Mouse (Mus musculus) liver, embryonic 15.5 days (tissue): ENCODE data around the gene Gm28042. TPM values are rescaled to one million over a fixed set of nuclear protein-coding genes. Genes with fewer than 3 reads are reported as not detected.

Experiments used
- ATAC-seq: fragments of 200-750 bp; cut with Nextera tagmentation; 2 replicates; pipeline ENCODE4 v1.8.0; 2017; ENCODE audit warnings: moderate number of reproducible peaks, mild to moderate bottlenecking, moderate library complexity; ENCODE audit not compliant: insufficient read depth
- H3K27ac ChIP-seq: fragments of 300-500 bp; sonication (generic); replicated peaks from 2 replicates; pipeline ENCODE4 v1.5.1; 2015; ENCODE audit warnings: mild to moderate bottlenecking, inconsistent platforms
- H3K27me3 ChIP-seq: fragments of 300-500 bp; sonication (generic); 2 replicates; pipeline ENCODE4 v1.6.1; 2015; ENCODE audit warnings: mild to moderate bottlenecking, inconsistent platforms
- H3K36me3 ChIP-seq: fragments of 300-500 bp; sonication (generic); replicated peaks from 2 replicates; pipeline ENCODE4 v1.6.1; 2015; ENCODE audit warnings: moderate library complexity, mild to moderate bottlenecking, inconsistent platforms
- H3K4me1 ChIP-seq: fragments of 300-500 bp; sonication (generic); replicated peaks from 2 replicates; pipeline ENCODE4 v1.6.1; 2015; ENCODE audit warnings: inconsistent platforms
- H3K4me2 ChIP-seq: fragments of 300-500 bp; sonication (generic); 2 replicates; pipeline ENCODE4 v1.6.1; 2015; ENCODE audit warnings: moderate library complexity, mild to moderate bottlenecking, inconsistent platforms
- H3K4me3 ChIP-seq: fragments of 300-500 bp; sonication (generic); replicated peaks from 2 replicates; pipeline ENCODE4 v1.5.1; 2015; ENCODE audit warnings: mild to moderate bottlenecking, inconsistent platforms
- H3K9ac ChIP-seq: fragments of 300-500 bp; sonication (generic); 2 replicates; pipeline ENCODE4 v1.6.1; 2015; ENCODE audit warnings: moderate library complexity, mild to moderate bottlenecking, inconsistent platforms
- H3K9me3 ChIP-seq: fragments of 300-500 bp; sonication (generic); replicated peaks from 2 replicates; pipeline ENCODE4 v1.6.1; 2016; ENCODE audit warnings: inconsistent platforms
- WGBS: fragments of 180-500 bp; shearing (Covaris S2); methylation state at CpG from one replicate; pipeline ENCODE4 v1.1.7; 2015; ENCODE audit warnings: mixed read lengths; ENCODE audit not compliant: insufficient replicate concordance; 5-methylcytosine and 5-hydroxymethylcytosine counted together
- polyA plus RNA-seq: library from polyadenylated mRNA; unstranded; fragments of >200 nt; fragmentation: Nextera tagmentation; extraction: Ambion mirVana; gene quantifications from 2 replicates; pipeline ENCODE4 v1.2.1, GENCODE M21; 2015

The Gm28042 gene
- polyA plus RNA-seq, 1 experiment from 2014 or later = 0.54 TPM

- Histone ChIP-seq H3K27me3 (no peaks in the 10 kb centered on the region), H3K36me3 (no peaks in the 10 kb centered on the region), H3K27ac (no peak overlapping the region; the same call in 1 of the 2 replicates), H3K4me3 (no peak overlapping the region), H3K4me2 (no peak overlapping the region), H3K4me1 (peaks cover 7% of the 10 kb centered on the region; the same call in 1 of the 2 replicates), H3K9ac (no peak overlapping the region), H3K9me3 (no peaks in the 10 kb centered on the region)
- 29% methylated on average over 9 of the region's 9 CpGs for WGBS
- ATAC-seq = no peak
Observed at GRCm38 (mm10) chr2:119995391-119996281, 31.7 kb upstream of the Gm28042 start.

- no peak overlapping the region for H3K4me3 ChIP-seq
- 67% methylated on average over 4 of the region's 4 CpGs for WGBS
- no peak for ATAC-seq
- no peak overlapping the region for H3K27ac ChIP-seq
- no peaks in the 10 kb centered on the region for H3K9me3 ChIP-seq
- H3K36me3 ChIP-seq = no peaks in the 10 kb centered on the region
- H3K27me3 ChIP-seq = no peaks in the 10 kb centered on the region
- no peak overlapping the region for H3K9ac ChIP-seq
- peaks cover 16% of the 10 kb centered on the region; the same call in 1 of the 2 replicates for H3K4me1 ChIP-seq
- H3K4me2 ChIP-seq = no peak overlapping the region
Observed at GRCm38 (mm10) chr2:119997354-119997753, 29.9 kb upstream of the Gm28042 start.

GRCm38 (mm10) chr2:119999731-120000130 is 27.6 kb upstream of the Gm28042 start:
- H3K27ac ChIP-seq = no peak overlapping the region
- no peak for ATAC-seq
- no peaks in the 10 kb centered on the region for H3K36me3 ChIP-seq
- H3K9me3 ChIP-seq = no peaks in the 10 kb centered on the region
- H3K9ac ChIP-seq = no peak overlapping the region
- whole genome bisulfite sequencing = 80% methylated on average over 2 of the region's 2 CpGs
- no peaks in the 10 kb centered on the region for H3K27me3 ChIP-seq
- peaks cover 15% of the 10 kb centered on the region; the same call in 1 of the 2 replicates for H3K4me1 ChIP-seq
- H3K4me2 ChIP-seq = no peak overlapping the region
- H3K4me3 ChIP-seq = no peak overlapping the region

DNA sequence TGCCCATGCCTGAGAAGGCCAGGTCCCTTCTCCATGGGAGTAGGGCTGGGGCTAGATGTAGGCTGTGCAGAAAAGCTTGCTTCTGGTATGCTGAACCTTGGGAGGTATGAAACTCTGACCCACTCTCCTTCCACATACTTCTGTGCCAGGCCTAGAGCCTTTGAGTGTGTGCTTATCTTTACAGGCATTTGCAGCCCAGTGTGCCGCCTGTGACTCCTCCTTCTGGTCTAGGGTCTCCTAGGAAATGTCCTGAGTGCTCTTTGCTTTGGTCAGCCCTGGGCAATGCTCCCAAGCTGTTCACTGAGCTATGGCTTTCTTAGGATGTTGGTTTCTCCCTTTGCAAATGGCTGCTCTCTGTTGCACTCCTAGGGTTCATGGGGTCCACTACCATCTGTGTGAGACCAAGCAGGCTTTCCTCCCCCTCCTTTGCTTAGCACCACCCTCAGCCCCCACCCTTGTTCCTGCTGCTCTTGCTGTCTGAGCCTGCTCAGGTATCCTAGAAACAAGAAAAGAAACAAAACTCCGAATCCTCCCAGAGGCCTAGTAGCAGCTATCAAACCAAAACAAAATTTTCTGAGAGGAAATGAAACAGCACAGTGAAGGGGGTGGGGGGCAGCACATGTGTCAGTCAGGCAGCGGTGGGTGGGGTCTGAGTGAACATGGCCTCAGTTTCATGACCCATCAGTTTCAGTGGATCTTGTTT is 26.3 kb upstream of the Gm28042 start:
- no peaks in the 10 kb centered on the region for H3K27me3 ChIP-seq
- H3K9ac ChIP-seq = no peak overlapping the region
- H3K27ac ChIP-seq = no peak overlapping the region
- no peaks in the 10 kb centered on the region for H3K9me3 ChIP-seq
- no peak overlapping the region for H3K4me2 ChIP-seq
- H3K4me1 ChIP-seq = 0 out of 2 replicates have a peak, but pooled peaks cover 10% of the 10 kb centered on the region
- no peaks in the 10 kb centered on the region for H3K36me3 ChIP-seq
- no peak overlapping the region for H3K4me3 ChIP-seq
- WGBS = 35% methylated on average over 3 of the region's 3 CpGs
- no peak for ATAC-seq

DNA sequence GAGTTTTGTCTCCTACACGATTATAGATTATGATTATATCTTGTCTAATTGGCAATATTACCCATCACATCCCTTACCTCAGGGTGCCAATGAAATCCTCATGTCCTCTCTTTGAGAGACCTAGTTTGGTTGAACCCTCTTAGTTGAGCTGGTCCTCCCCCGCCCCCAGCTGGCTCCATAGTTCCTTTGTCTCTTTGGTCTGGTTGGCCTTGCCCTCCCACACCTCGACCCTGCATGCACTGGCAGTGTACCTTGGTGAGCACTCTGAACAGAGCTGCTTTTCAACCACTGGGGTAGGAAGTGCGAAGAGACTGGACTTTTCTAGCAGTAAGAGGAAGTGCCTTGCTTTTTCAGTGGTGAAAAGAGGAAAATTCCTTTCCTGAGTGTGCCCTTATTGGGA is 25.3 kb upstream of the Gm28042 start:
- H3K4me1 ChIP-seq = 0 out of 2 replicates have a peak, but pooled peaks cover 10% of the 10 kb centered on the region
- no peaks in the 10 kb centered on the region for H3K36me3 ChIP-seq
- H3K27ac ChIP-seq = no peak overlapping the region
- H3K4me3 ChIP-seq = no peak overlapping the region
- 44% methylated on average over 4 of the region's 4 CpGs for WGBS
- H3K4me2 ChIP-seq = no peak overlapping the region
- H3K9me3 ChIP-seq = no peaks in the 10 kb centered on the region
- H3K27me3 ChIP-seq = no peaks in the 10 kb centered on the region
- ATAC-seq = no peak
- no peak overlapping the region for H3K9ac ChIP-seq

- H3K4me2 ChIP-seq = no peak overlapping the region
- peaks cover 13% of the 10 kb centered on the region; the same call in 1 of the 2 replicates for H3K4me1 ChIP-seq
- ATAC-seq = no peak
- H3K4me3 ChIP-seq = no peak overlapping the region
- no peaks in the 10 kb centered on the region for H3K36me3 ChIP-seq
- 63% methylated on average over 2 of the region's 2 CpGs for WGBS
- no peak overlapping the region for H3K9ac ChIP-seq
- no peak overlapping the region for H3K27ac ChIP-seq
- H3K27me3 ChIP-seq = no peaks in the 10 kb centered on the region
- H3K9me3 ChIP-seq = no peaks in the 10 kb centered on the region
Observed at GRCm38 (mm10) chr2:120003970-120004369, 23.3 kb upstream of the Gm28042 start.

GRCm38 (mm10) chr2:120006696-120007095 is 20.6 kb upstream of the Gm28042 start:
- ATAC-seq = no peak
- no peaks in the 10 kb centered on the region for H3K27me3 ChIP-seq
- no peak overlapping the region for H3K9ac ChIP-seq
- H3K4me2 ChIP-seq = no peak overlapping the region
- no peak overlapping the region for H3K4me3 ChIP-seq
- H3K4me1 ChIP-seq = peaks cover 3% of the 10 kb centered on the region; the same call in 1 of the 2 replicates
- H3K36me3 ChIP-seq = no peaks in the 10 kb centered on the region
- H3K27ac ChIP-seq = no peak overlapping the region
- H3K9me3 ChIP-seq = no peaks in the 10 kb centered on the region
- WGBS = 78% methylated on average over 7 of the region's 7 CpGs

DNA sequence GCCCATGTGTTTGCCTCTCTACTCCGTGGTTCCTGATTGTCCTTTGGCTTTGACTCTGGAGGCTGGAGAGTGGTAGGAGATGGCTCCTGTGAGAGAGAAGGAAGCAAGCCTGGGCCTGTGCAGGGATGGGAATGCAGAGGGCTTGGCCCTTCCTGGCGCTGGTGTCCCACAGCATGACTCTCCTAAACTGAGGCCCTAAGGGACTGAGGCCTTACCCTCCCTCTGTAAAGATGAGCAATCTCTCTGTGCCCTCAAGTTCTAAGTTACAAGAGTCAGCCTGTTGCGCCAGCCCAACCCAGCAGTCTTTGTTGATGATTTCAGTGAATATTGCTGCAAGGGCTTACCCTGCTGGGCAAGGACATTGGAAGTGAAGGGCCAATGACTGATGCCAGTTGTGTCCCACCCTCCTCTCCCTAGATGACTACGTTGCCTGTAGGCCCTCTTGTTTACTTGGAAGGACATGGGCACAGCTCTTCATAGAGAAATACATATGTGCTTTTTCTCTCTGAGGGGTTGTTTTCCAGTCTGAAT is 19.5 kb upstream of the Gm28042 start:
- no peaks in the 10 kb centered on the region for H3K36me3 ChIP-seq
- H3K4me1 ChIP-seq = peaks cover 3% of the 10 kb centered on the region
- H3K27me3 ChIP-seq = no peaks in the 10 kb centered on the region
- no peak overlapping the region for H3K27ac ChIP-seq
- no peak for ATAC-seq
- no peak overlapping the region for H3K9ac ChIP-seq
- H3K4me2 ChIP-seq = no peak overlapping the region
- 71% methylated on average over 4 of the region's 4 CpGs for WGBS
- no peaks in the 10 kb centered on the region for H3K9me3 ChIP-seq
- no peak overlapping the region for H3K4me3 ChIP-seq

DNA sequence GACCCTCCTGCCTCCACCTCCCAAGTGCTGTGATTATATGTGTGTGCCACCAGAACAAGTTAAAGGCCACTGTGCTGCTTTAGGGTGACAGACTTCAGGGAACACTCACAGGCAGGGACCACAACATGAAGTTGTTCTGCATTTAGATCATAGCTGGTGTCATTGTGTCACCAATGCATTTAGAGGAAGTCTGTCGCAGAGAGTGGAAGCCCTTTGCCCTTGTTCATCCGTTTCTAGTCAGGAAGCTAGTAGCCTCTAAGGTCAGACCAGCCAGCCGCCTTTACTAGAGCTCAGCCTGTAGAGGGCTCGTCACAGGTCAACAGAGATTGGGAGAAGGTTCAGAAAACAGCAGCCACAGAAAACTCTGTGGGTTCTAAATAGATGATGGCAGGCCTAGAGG is 18.6 kb upstream of the Gm28042 start:
- Histone ChIP-seq H3K4me2 (no peak overlapping the region), H3K4me1 (peaks cover 13% of the 10 kb centered on the region), H3K27ac (no peak overlapping the region), H3K4me3 (no peak overlapping the region), H3K27me3 (no peaks in the 10 kb centered on the region), H3K36me3 (no peaks in the 10 kb centered on the region), H3K9me3 (no peaks in the 10 kb centered on the region), H3K9ac (no peak overlapping the region)
- peak; percentile 37; the same call in 1 of the 2 replicates for ATAC-seq
- 19% methylated on average over 4 of the region's 4 CpGs for WGBS

DNA sequence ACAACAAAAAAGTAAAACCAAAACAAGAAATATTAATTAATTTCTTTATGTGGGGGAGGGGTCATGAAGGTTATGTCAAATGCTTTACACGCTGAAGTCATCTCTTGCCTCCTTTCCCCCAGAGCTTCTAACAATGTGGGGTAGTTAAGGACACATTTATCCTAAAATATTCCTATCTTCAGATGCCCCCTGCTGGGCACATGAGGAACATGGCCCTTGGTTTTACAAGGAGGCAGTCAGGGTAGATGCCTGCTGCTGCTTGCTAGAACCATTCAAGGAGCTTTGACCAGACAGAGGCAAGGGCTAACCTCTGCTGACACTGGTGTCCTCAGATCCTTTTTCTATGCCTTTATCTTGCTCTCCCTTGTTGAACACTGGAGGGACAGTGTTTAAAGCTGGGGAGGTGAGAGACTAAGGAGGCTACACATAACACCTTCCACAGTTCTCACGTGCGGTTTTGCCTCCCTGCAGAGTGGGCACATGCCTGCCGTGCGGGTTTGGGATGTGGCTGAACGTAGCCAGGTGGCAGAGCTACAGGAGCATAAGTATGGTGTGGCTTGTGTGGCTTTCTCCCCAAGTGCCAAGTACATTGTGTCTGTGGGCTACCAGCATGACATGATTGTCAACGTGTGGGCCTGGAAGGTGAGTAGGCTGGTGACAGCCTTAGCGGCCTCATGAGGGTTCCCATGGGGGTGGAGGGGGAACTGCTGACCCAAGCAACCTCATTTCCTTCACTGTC is 15.7 kb upstream of the Gm28042 start:
- H3K4me1 ChIP-seq = peaks cover 27% of the 10 kb centered on the region
- no peaks in the 10 kb centered on the region for H3K36me3 ChIP-seq
- H3K27ac ChIP-seq = no peak overlapping the region
- 69% methylated on average over 8 of the region's 8 CpGs for WGBS
- no peak overlapping the region for H3K4me3 ChIP-seq
- H3K9me3 ChIP-seq = no peaks in the 10 kb centered on the region
- ATAC-seq = no peak
- no peak overlapping the region for H3K4me2 ChIP-seq
- H3K27me3 ChIP-seq = no peaks in the 10 kb centered on the region
- no peak overlapping the region for H3K9ac ChIP-seq
